Mouse (Mus musculus) forebrain, embryonic 16.5 days (tissue): ENCODE measurements at regions not wholly inside any gene's neighbourhood (a gene's known extent, or its start where the extent isn't known, plus 50 kb on each side); places are given as distances from the start of the nearest gene placed in this dataset.

Experiments
- ATAC-seq: fragments of 200-750 bp; cut with Nextera tagmentation; 2 replicates; pipeline ENCODE4 v1.8.0; 2017; ENCODE audit warnings: mild to moderate bottlenecking, moderate library complexity
- H3K27ac ChIP-seq: fragments of 300-500 bp; sonication (generic); 2 replicates; pipeline ENCODE4 v1.5.1; 2014; ENCODE audit warnings: low read length, control low read depth
- H3K27me3 ChIP-seq: fragments of 300-500 bp; sonication (generic); replicated peaks from 2 replicates; pipeline ENCODE4 v1.6.1; 2014; ENCODE audit warnings: low read length; ENCODE audit not compliant: control insufficient read depth, insufficient read depth
- H3K36me3 ChIP-seq: fragments of 300-500 bp; sonication (generic); 2 replicates; pipeline ENCODE4 v1.6.1; 2014; ENCODE audit not compliant: control insufficient read depth, insufficient read depth
- H3K4me1 ChIP-seq: fragments of 300-500 bp; sonication (generic); replicated peaks from 2 replicates; pipeline ENCODE4 v1.6.1; 2014; ENCODE audit warnings: low read length; ENCODE audit not compliant: control insufficient read depth, insufficient read depth
- H3K4me2 ChIP-seq: fragments of 300-500 bp; sonication (generic); 2 replicates; pipeline ENCODE4 v1.6.1; 2014; ENCODE audit warnings: mild to moderate bottlenecking, low read length, control low read depth
- H3K4me3 ChIP-seq: fragments of 300-500 bp; sonication (generic); replicated peaks from 2 replicates; pipeline ENCODE4 v1.5.1; 2014; ENCODE audit warnings: mild to moderate bottlenecking, low read length, control low read depth
- H3K9ac ChIP-seq: fragments of 300-500 bp; sonication (generic); replicated peaks from 2 replicates; pipeline ENCODE4 v1.6.1; 2014; ENCODE audit warnings: low read depth, low read length, control low read depth
- H3K9me3 ChIP-seq: fragments of 300-500 bp; sonication (generic); 2 replicates; pipeline ENCODE4 v1.6.1; 2016; ENCODE audit warnings: low read length; ENCODE audit not compliant: control insufficient read depth
- WGBS: fragments of 180-500 bp; shearing (Covaris S2); extraction: QIAGEN DNeasy Blood & Tissue Kit; methylation state at CpG from one replicate; pipeline ENCODE4 v1.1.7; 2014; 5-methylcytosine and 5-hydroxymethylcytosine counted together

- Histone ChIP-seq H3K36me3 (no peaks in the 10 kb centered on the region), H3K27ac (no peak overlapping the region), H3K9ac (no peak overlapping the region), H3K4me3 (no peak overlapping the region), H3K9me3 (no peaks in the 10 kb centered on the region), H3K27me3 (no peaks in the 10 kb centered on the region), H3K4me1 (peaks cover 9% of the 10 kb centered on the region), H3K4me2 (no peak overlapping the region)
- WGBS, result 87% methylated on average over 7 of the region's 7 CpGs
- ATAC-seq, result no peak
These were observed 52.0 kb upstream of the Trp53i11 start for GRCm38 (mm10) chr2:93135324-93135723.

GRCm38 (mm10) chr2:93133301-93133971 lies 53.9 kb upstream of the Trp53i11 start:
- H3K27me3 ChIP-seq, result no peaks in the 10 kb centered on the region
- no peak overlapping the region for H3K9ac ChIP-seq
- no peaks in the 10 kb centered on the region for H3K9me3 ChIP-seq
- no peak for ATAC-seq
- no peaks in the 10 kb centered on the region for H3K36me3 ChIP-seq
- no peak overlapping the region for H3K27ac ChIP-seq
- H3K4me2 ChIP-seq, result no peak overlapping the region
- 80% methylated on average over 10 of the region's 10 CpGs for WGBS
- H3K4me3 ChIP-seq, result no peak overlapping the region
- H3K4me1 ChIP-seq, result peaks cover 9% of the 10 kb centered on the region

- Histone ChIP-seq H3K27me3 (no peaks in the 10 kb centered on the region), H3K4me1 (peaks cover 9% of the 10 kb centered on the region), H3K9ac (no peak overlapping the region), H3K9me3 (no peaks in the 10 kb centered on the region), H3K4me2 (no peak overlapping the region), H3K36me3 (no peaks in the 10 kb centered on the region), H3K4me3 (no peak overlapping the region), H3K27ac (peak overlapping the region; percentile 60)
- peak; percentile 70 for ATAC-seq
- 32% methylated on average over 9 of the region's 9 CpGs for WGBS
These were observed 55.3 kb upstream of the Trp53i11 start for GRCm38 (mm10) chr2:93131825-93132623.

DNA sequence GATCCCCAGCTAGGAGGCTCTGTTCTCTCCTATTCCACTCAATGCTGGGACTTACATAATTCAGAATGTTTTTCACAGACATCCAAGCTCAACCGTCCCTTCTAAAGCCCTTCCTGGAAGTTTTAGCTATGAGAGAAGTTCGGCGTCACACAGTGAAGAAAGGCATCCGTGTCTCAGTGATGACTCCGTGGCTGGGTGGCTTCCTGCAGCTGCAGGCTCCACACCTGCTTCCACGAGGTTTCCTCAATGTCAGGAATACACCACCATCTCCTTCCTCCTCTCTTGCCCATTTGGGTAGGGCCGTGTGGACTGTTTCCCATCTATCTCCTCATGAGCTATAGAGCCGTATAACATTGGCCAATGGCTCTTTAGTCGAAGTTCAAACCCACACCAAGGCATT lies 56.1 kb upstream of the Trp53i11 start:
- 89% methylated on average over 9 of the region's 9 CpGs for WGBS
- no peak for ATAC-seq
- Histone ChIP-seq H3K4me3 (no peak overlapping the region), H3K4me2 (no peak overlapping the region), H3K36me3 (no peaks in the 10 kb centered on the region), H3K4me1 (peaks cover 14% of the 10 kb centered on the region), H3K9me3 (no peaks in the 10 kb centered on the region), H3K9ac (no peak overlapping the region), H3K27ac (no peak overlapping the region), H3K27me3 (no peaks in the 10 kb centered on the region)

DNA sequence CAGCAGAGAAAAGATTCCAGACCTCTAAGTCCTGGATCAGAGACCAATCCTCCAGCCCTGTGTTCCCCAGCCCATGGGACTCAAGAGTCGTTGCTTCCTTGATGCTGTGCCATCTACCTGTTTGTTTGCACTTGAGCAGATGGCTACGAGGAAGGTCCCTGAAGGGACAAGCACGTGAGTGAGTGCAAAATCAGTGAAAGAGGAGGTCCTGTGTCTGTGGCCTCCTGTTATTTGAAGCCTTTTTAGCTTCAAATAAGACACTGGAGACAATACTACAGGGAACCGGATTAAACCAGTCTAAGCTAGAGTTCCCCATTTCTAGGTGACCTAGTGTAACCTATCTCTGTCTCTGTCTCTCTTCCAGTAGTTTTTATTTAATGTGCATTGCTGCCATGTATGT lies 58.2 kb upstream of the Trp53i11 start:
- H3K4me1 ChIP-seq, result peaks cover 14% of the 10 kb centered on the region
- H3K36me3 ChIP-seq, result no peaks in the 10 kb centered on the region
- no peak for ATAC-seq
- no peaks in the 10 kb centered on the region for H3K27me3 ChIP-seq
- 55% methylated on average over 4 of the region's 4 CpGs for WGBS
- H3K9ac ChIP-seq, result no peak overlapping the region
- H3K9me3 ChIP-seq, result no peaks in the 10 kb centered on the region
- no peak overlapping the region for H3K4me2 ChIP-seq
- no peak overlapping the region for H3K27ac ChIP-seq
- H3K4me3 ChIP-seq, result no peak overlapping the region

DNA sequence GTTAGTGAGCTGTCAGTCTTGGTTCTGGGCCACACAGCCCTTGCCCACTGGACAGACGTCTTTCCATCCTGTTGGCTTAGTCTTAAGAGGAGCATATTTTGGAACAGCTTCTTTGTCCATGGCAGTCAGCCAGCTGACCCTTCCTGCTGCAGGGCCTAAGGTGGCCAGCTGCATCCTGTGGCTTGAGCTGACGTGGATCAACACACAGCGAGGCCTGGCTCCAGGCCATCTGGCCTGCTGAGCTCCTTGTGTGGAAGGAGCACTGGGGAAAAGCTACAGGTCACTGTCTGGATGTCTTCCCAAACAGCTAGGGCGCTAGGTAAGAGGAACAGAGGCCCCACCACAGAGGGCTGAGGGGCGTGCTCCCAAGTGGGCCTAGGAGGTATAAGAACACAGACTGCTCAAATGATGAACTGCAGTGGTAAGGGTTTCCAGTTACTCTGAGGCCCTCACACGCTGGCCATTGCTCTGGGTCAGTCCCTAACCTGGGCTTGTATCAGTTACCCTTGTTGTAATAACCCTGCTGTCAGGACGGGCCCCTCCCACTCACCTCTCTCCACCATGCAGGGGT lies 60.7 kb upstream of the Trp53i11 start:
- no peaks in the 10 kb centered on the region for H3K36me3 ChIP-seq
- H3K4me3 ChIP-seq, result no peak overlapping the region
- H3K27me3 ChIP-seq, result no peaks in the 10 kb centered on the region
- ATAC-seq, result no peak
- no peak overlapping the region for H3K27ac ChIP-seq
- H3K9ac ChIP-seq, result no peak overlapping the region
- WGBS, result 53% methylated on average over 7 of the region's 7 CpGs
- no peaks in the 10 kb centered on the region for H3K9me3 ChIP-seq
- H3K4me2 ChIP-seq, result no peak overlapping the region
- peaks cover 6% of the 10 kb centered on the region for H3K4me1 ChIP-seq

GRCm38 (mm10) chr2:93126112-93126511 lies 61.2 kb upstream of the Trp53i11 start:
- Histone ChIP-seq H3K4me1 (peaks cover 6% of the 10 kb centered on the region), H3K27me3 (no peaks in the 10 kb centered on the region), H3K9me3 (no peaks in the 10 kb centered on the region), H3K36me3 (no peaks in the 10 kb centered on the region), H3K27ac (no peak overlapping the region), H3K4me3 (no peak overlapping the region), H3K4me2 (no peak overlapping the region), H3K9ac (no peak overlapping the region)
- WGBS, result 63% methylated on average over 7 of the region's 7 CpGs
- no peak for ATAC-seq

- no peak for ATAC-seq
These were observed 62.4 kb upstream of the Trp53i11 start for GRCm38 (mm10) chr2:93124866-93125467.

DNA sequence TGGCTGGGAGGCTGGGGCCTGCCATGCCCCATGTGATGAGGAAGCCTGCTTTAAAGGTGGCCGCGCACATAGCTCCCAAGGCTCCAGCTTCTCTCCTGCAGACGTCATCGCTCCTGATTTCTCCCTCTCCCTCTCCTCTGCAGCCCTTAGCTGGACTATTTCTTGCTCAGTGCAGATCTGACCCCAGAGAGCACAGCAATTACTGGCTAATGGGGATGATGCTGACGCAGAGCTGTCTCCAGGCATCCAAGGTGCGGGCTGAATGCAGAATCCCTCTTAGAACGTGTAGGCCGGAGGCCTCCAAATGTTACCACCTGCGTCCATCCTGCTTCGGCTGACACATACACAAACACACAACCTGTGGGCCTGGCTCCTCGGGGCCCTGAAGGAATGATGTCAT lies 63.5 kb upstream of the Trp53i11 start:
- Histone ChIP-seq H3K4me3 (no peak overlapping the region), H3K9me3 (no peaks in the 10 kb centered on the region), H3K27ac (no peak overlapping the region), H3K4me1 (peaks cover 14% of the 10 kb centered on the region), H3K36me3 (no peaks in the 10 kb centered on the region), H3K4me2 (no peak overlapping the region), H3K27me3 (no peaks in the 10 kb centered on the region), H3K9ac (no peak overlapping the region)
- ATAC-seq, result no peak
- WGBS, result 79% methylated on average over 11 of the region's 11 CpGs

More at GRCm38 (mm10) chr2:93124866-93125467, 62.4 kb upstream of the Trp53i11 start:
- Histone ChIP-seq H3K4me1 (peaks cover 6% of the 10 kb centered on the region), H3K27ac (no peak overlapping the region), H3K9me3 (no peaks in the 10 kb centered on the region), H3K4me3 (no peak overlapping the region), H3K9ac (no peak overlapping the region), H3K36me3 (no peaks in the 10 kb centered on the region), H3K27me3 (no peaks in the 10 kb centered on the region), H3K4me2 (no peak overlapping the region)
- 85% methylated on average over 7 of the region's 7 CpGs for WGBS
